In genomic region chr11:3526979-3527738, GRCm38 (mm10) we compare ENCODE assay signal across 15 mouse cellular contexts. TPM values are rescaled to one million over a fixed set of nuclear protein-coding genes. Genes with fewer than 3 reads are reported as not detected.
A peak's percentile ranks its signal among the peaks of the same experiment; 100 is the strongest.
DNase-seq lines count a peak whose midpoint lies in the region; ATAC-seq and TF ChIP-seq lines count a peak whose summit lies in the region.
"Had no signal": no experiment of that assay in that cellular context is flagged by ENCODE, and none has a peak within 500 bp of the region (broad histone marks: within the 10 kb centered on the region; RNA-seq: fewer than 3 reads in every experiment).

No protein-coding gene starts in this region.

- WGBS in hindbrain, postnatal 0 days: 85% methylated on average over 24 of the region's 24 CpGs
- WGBS in hindbrain, embryonic 11.5 days: 92% methylated on average over 24 of the region's 24 CpGs
- 90% methylated on average over 24 of the region's 24 CpGs for WGBS in embryonic facial prominence, embryonic 15.5 days
- 84% methylated on average over 24 of the region's 24 CpGs for WGBS in heart, embryonic 11.5 days (ENCODE audit: insufficient replicate concordance)
- WGBS in kidney, embryonic 14.5 days: 92% methylated on average over 24 of the region's 24 CpGs

- no peaks in the 10 kb centered on the region for H3K79me2 ChIP-seq in myocyte (ENCODE audit: control insufficient read depth, insufficient read depth)

- no peaks in the 10 kb centered on the region for H3K27me3 ChIP-seq in hindbrain, postnatal 0 days (ENCODE audit: insufficient read depth, low read length)
- H3K27me3 ChIP-seq in hindbrain, embryonic 11.5 days (ENCODE audit: control insufficient read depth, insufficient read depth, low read length): no peaks in the 10 kb centered on the region
- H3K27me3 ChIP-seq in embryonic facial prominence, embryonic 15.5 days: no peaks in the 10 kb centered on the region
- H3K27me3 ChIP-seq in heart, embryonic 11.5 days (ENCODE audit: control insufficient read depth, insufficient read depth, low read length): no peaks in the 10 kb centered on the region
- H3K27me3 ChIP-seq in myocyte (ENCODE audit: control insufficient read depth, insufficient read depth, insufficient read length): no peaks in the 10 kb centered on the region
- H3K27me3 ChIP-seq in kidney, embryonic 14.5 days (ENCODE audit: control insufficient read depth, insufficient read depth, low read length): no peaks in the 10 kb centered on the region
- H3K27me3 ChIP-seq: embryonic facial prominence, embryonic 13.5 days; hindbrain, embryonic 13.5 days; Patski had no signal

- H3K36me3 ChIP-seq in hindbrain, postnatal 0 days (ENCODE audit: insufficient read depth, low read length): no peaks in the 10 kb centered on the region
- peaks cover 4% of the 10 kb centered on the region; the same call in 1 of the 2 replicates for H3K36me3 ChIP-seq in hindbrain, embryonic 11.5 days (ENCODE audit: control insufficient read depth, insufficient read depth, low read length)
- peaks cover 98% of the 10 kb centered on the region for H3K36me3 ChIP-seq in embryonic facial prominence, embryonic 15.5 days
- peaks cover 45% of the 10 kb centered on the region for H3K36me3 ChIP-seq in heart, embryonic 11.5 days (ENCODE audit: control insufficient read depth, insufficient read depth, low read length)
- H3K36me3 ChIP-seq in myocyte (ENCODE audit: control insufficient read depth, insufficient read depth): peaks cover 53% of the 10 kb centered on the region
- peaks cover 100% of the 10 kb centered on the region for H3K36me3 ChIP-seq in kidney, embryonic 14.5 days (ENCODE audit: control insufficient read depth, insufficient read depth, low read length)

- H3K27ac ChIP-seq in hindbrain, postnatal 0 days: peak overlapping the region; percentile 60; the same call in 1 of the 2 replicates
- no peak overlapping the region for H3K27ac ChIP-seq in hindbrain, embryonic 11.5 days (ENCODE audit: low read depth, low read length)
- no peak overlapping the region; the same call in 1 of the 2 replicates for H3K27ac ChIP-seq in embryonic facial prominence, embryonic 15.5 days (replicated peaks)
- peak overlapping the region; percentile 59; the same call in 1 of the 2 replicates for H3K27ac ChIP-seq in heart, embryonic 11.5 days (ENCODE audit: low read depth, low read length)
- no peak overlapping the region for H3K27ac ChIP-seq in kidney, embryonic 14.5 days (ENCODE audit: low read depth, low read length)
- H3K27ac ChIP-seq: embryonic facial prominence, embryonic 13.5 days; hindbrain, embryonic 13.5 days had no signal

- no peak overlapping the region for H3ac ChIP-seq in myocyte (ENCODE audit: control insufficient read depth, insufficient read length)

- H3K4me3 ChIP-seq in hindbrain, postnatal 0 days (ENCODE audit: low read length): no peak overlapping the region
- no peak overlapping the region for H3K4me3 ChIP-seq in hindbrain, embryonic 11.5 days (ENCODE audit: low read depth, low read length)
- no peak overlapping the region for H3K4me3 ChIP-seq in embryonic facial prominence, embryonic 15.5 days (replicated peaks)
- no peak overlapping the region for H3K4me3 ChIP-seq in heart, embryonic 11.5 days (ENCODE audit: low read depth, low read length)
- peak overlapping the region; percentile 12 for H3K4me3 ChIP-seq in myocyte
- no peak overlapping the region for H3K4me3 ChIP-seq in kidney, embryonic 14.5 days (ENCODE audit: low read length)
- H3K4me3 ChIP-seq: embryonic facial prominence, embryonic 13.5 days; hindbrain, embryonic 13.5 days had no signal

- H3K4me1 ChIP-seq in hindbrain, postnatal 0 days (ENCODE audit: insufficient read depth, low read length): no peaks in the 10 kb centered on the region
- no peaks in the 10 kb centered on the region for H3K4me1 ChIP-seq in hindbrain, embryonic 11.5 days (replicated peaks; ENCODE audit: control insufficient read depth, insufficient read depth, low read length)
- no peaks in the 10 kb centered on the region for H3K4me1 ChIP-seq in embryonic facial prominence, embryonic 15.5 days
- H3K4me1 ChIP-seq in heart, embryonic 11.5 days (ENCODE audit: control insufficient read depth, insufficient read depth, low read length): peaks cover 9% of the 10 kb centered on the region
- H3K4me1 ChIP-seq in kidney, embryonic 14.5 days (ENCODE audit: control insufficient read depth, insufficient read depth, low read length): no peaks in the 10 kb centered on the region
- H3K4me1 ChIP-seq: embryonic facial prominence, embryonic 13.5 days; hindbrain, embryonic 13.5 days had no signal

- H3K9me3 ChIP-seq in hindbrain, postnatal 0 days (ENCODE audit: low read length): no peaks in the 10 kb centered on the region
- no peaks in the 10 kb centered on the region for H3K9me3 ChIP-seq in hindbrain, embryonic 11.5 days (ENCODE audit: control insufficient read depth, low read length)
- no peaks in the 10 kb centered on the region for H3K9me3 ChIP-seq in embryonic facial prominence, embryonic 15.5 days (replicated peaks)
- no peaks in the 10 kb centered on the region for H3K9me3 ChIP-seq in heart, embryonic 11.5 days (replicated peaks; ENCODE audit: control insufficient read depth, low read length)
- H3K9me3 ChIP-seq in kidney, embryonic 14.5 days (ENCODE audit: control insufficient read depth, low read length): no peaks in the 10 kb centered on the region
- H3K9me3 ChIP-seq: embryonic facial prominence, embryonic 13.5 days; hindbrain, embryonic 13.5 days had no signal

- H3K4me2 ChIP-seq in hindbrain, postnatal 0 days (ENCODE audit: low read depth, low read length): no peak overlapping the region
- H3K4me2 ChIP-seq in hindbrain, embryonic 11.5 days (replicated peaks; ENCODE audit: low read depth, low read length): no peak overlapping the region
- H3K4me2 ChIP-seq in embryonic facial prominence, embryonic 15.5 days (replicated peaks): 0 out of 2 replicates have a peak overlapping the region, but pooled peaks have one; percentile 10
- H3K4me2 ChIP-seq in heart, embryonic 11.5 days: peak overlapping the region; percentile 29; the same call in 1 of the 2 replicates
- H3K4me2 ChIP-seq in myocyte (ENCODE audit: low read depth): peak overlapping the region; percentile 81
- no peak overlapping the region for H3K4me2 ChIP-seq in kidney, embryonic 14.5 days (replicated peaks; ENCODE audit: low read depth, low read length)
- H3K4me2 ChIP-seq: embryonic facial prominence, embryonic 13.5 days; hindbrain, embryonic 13.5 days had no signal

- TF ChIP-seq CTCF in hindbrain, postnatal 0 days (IDR thresholded peaks at IDR 0.05; ENCODE audit: low read depth): no peak

- peak; percentile 38 for DNase-seq in hindbrain, postnatal 0 days (ENCODE audit: low spot score)
- DNase-seq in hindbrain, embryonic 11.5 days (ENCODE audit: low spot score): no peak
- DNase-seq in testis, postnatal 10 days (ENCODE audit: low spot score): no peak
- DNase-seq: adrenal gland, adult 8-10 months; kidney, adult 2 months; liver, postnatal 0 days; thymus, postnatal 36 days had no signal

- peak; percentile 38; the same call in 1 of the 2 replicates for ATAC-seq in hindbrain, postnatal 0 days
- ATAC-seq in hindbrain, embryonic 11.5 days (ENCODE audit: low FRiP score): no peak
- no peak for ATAC-seq in embryonic facial prominence, embryonic 15.5 days (ENCODE audit: insufficient number of reproducible peaks, low FRiP score, low TSS enrichment, low read depth)
- ATAC-seq in heart, embryonic 11.5 days (replicated peaks; ENCODE audit: insufficient number of reproducible peaks, low FRiP score, low TSS enrichment): 0 out of 2 replicates have a peak, but pooled peaks have one; percentile 22
- no peak for ATAC-seq in kidney, embryonic 14.5 days (ENCODE audit: low FRiP score, low TSS enrichment)
- ATAC-seq: forebrain, embryonic 14.5 days; liver, postnatal 0 days; Patski had no signal

- peak; percentile 6 for TF ChIP-seq POLR2A in myocyte (IDR thresholded peaks at IDR 0.05; ENCODE audit: insufficient read length, low read depth)

- no peak overlapping the region for H3K9ac ChIP-seq in hindbrain, postnatal 0 days (replicated peaks; ENCODE audit: low read length)
- no peak overlapping the region for H3K9ac ChIP-seq in hindbrain, embryonic 11.5 days (ENCODE audit: low read depth, low read length)
- no peak overlapping the region for H3K9ac ChIP-seq in embryonic facial prominence, embryonic 15.5 days
- H3K9ac ChIP-seq in heart, embryonic 11.5 days (ENCODE audit: low read depth, low read length): peak overlapping the region; percentile 46; the same call in 1 of the 2 replicates
- no peak overlapping the region for H3K9ac ChIP-seq in kidney, embryonic 14.5 days (ENCODE audit: low read depth, low read length)
- H3K9ac ChIP-seq: embryonic facial prominence, embryonic 13.5 days; hindbrain, embryonic 13.5 days; liver, postnatal 0 days had no signal

RNA-seq across cellular contexts. Expression of gene Selenom, which starts 12.7 kb away (rescaled TPM):
- total RNA-seq in hindbrain, postnatal 0 days (2014; rRNA removed): 321 and 384 TPM in 2 replicates
- 359 and 389 TPM in 2 replicates for polyA plus RNA-seq in hindbrain, postnatal 0 days (2015; fragmentation: Nextera tagmentation; extraction: Ambion mirVana)
- 66.5 and 67.4 TPM in 2 replicates for polyA plus RNA-seq in hindbrain, embryonic 11.5 days (2014; fragmentation: Nextera tagmentation; extraction: Ambion mirVana)
- polyA plus RNA-seq in embryonic facial prominence, embryonic 15.5 days (2015; fragmentation: Nextera tagmentation; extraction: Ambion mirVana): 197 and 208 TPM in 2 replicates
- polyA plus RNA-seq in heart, embryonic 11.5 days (2014; fragmentation: Nextera tagmentation; extraction: Ambion mirVana): 122 and 127 TPM in 2 replicates
- polyA plus RNA-seq in myocyte (2012; fragmentation: generic; extraction: Trizol): 270 TPM
- 82.1 and 107 TPM in 2 replicates for polyA plus RNA-seq in kidney, embryonic 14.5 days (2014; fragmentation: Nextera tagmentation; extraction: Ambion mirVana)

RNA-seq across cellular contexts. Expression of gene Smtn, which starts 13.3 kb away (rescaled TPM):
- total RNA-seq in hindbrain, postnatal 0 days (2014; rRNA removed): 7.7 and 10.0 TPM in 2 replicates
- 10.7 and 12.8 TPM in 2 replicates for polyA plus RNA-seq in hindbrain, postnatal 0 days (2015; fragmentation: Nextera tagmentation; extraction: Ambion mirVana)
- 27.0 and 27.5 TPM in 2 replicates for polyA plus RNA-seq in hindbrain, embryonic 11.5 days (2014; fragmentation: Nextera tagmentation; extraction: Ambion mirVana)
- 89.2 and 93.7 TPM in 2 replicates for polyA plus RNA-seq in embryonic facial prominence, embryonic 15.5 days (2015; fragmentation: Nextera tagmentation; extraction: Ambion mirVana)
- polyA plus RNA-seq in heart, embryonic 11.5 days (2014; fragmentation: Nextera tagmentation; extraction: Ambion mirVana): 66.9 and 72.9 TPM in 2 replicates
- 141 TPM for polyA plus RNA-seq in myocyte (2012; fragmentation: generic; extraction: Trizol)
- polyA plus RNA-seq in kidney, embryonic 14.5 days (2014; fragmentation: Nextera tagmentation; extraction: Ambion mirVana): 51.8 and 70.7 TPM in 2 replicates

RNA-seq across cellular contexts. Expression of gene Inpp5j, which starts 22.5 kb away (rescaled TPM):
- total RNA-seq in hindbrain, postnatal 0 days (2014; rRNA removed): 9.4 and 11.7 TPM in 2 replicates
- polyA plus RNA-seq in hindbrain, postnatal 0 days (2015; fragmentation: Nextera tagmentation; extraction: Ambion mirVana): 14.6 and 15.3 TPM in 2 replicates
- 0.09 and 0.29 TPM in 2 replicates for polyA plus RNA-seq in hindbrain, embryonic 11.5 days (2014; fragmentation: Nextera tagmentation; extraction: Ambion mirVana)
- 1.7 and 1.9 TPM in 2 replicates for polyA plus RNA-seq in embryonic facial prominence, embryonic 15.5 days (2015; fragmentation: Nextera tagmentation; extraction: Ambion mirVana)
- polyA plus RNA-seq in heart, embryonic 11.5 days (2014; fragmentation: Nextera tagmentation; extraction: Ambion mirVana): 6.5 and 7.0 TPM in 2 replicates
- 5.8 TPM for polyA plus RNA-seq in myocyte (2012; fragmentation: generic; extraction: Trizol)
- 0.40 and 0.61 TPM in 2 replicates for polyA plus RNA-seq in kidney, embryonic 14.5 days (2014; fragmentation: Nextera tagmentation; extraction: Ambion mirVana)

RNA-seq across cellular contexts. Expression of gene Pla2g3, which starts 39.1 kb away (rescaled TPM):
- 30.4 and 34.8 TPM in 2 replicates for total RNA-seq in hindbrain, postnatal 0 days (2014; rRNA removed)
- polyA plus RNA-seq in hindbrain, postnatal 0 days (2015; fragmentation: Nextera tagmentation; extraction: Ambion mirVana): 18.5 and 21.2 TPM in 2 replicates
- polyA plus RNA-seq in hindbrain, embryonic 11.5 days (2014; fragmentation: Nextera tagmentation; extraction: Ambion mirVana): 0.60 and 0.86 TPM in 2 replicates
- 1.1 and 1.5 TPM in 2 replicates for polyA plus RNA-seq in embryonic facial prominence, embryonic 15.5 days (2015; fragmentation: Nextera tagmentation; extraction: Ambion mirVana)
- 0.26 and 0.39 TPM in 2 replicates for polyA plus RNA-seq in heart, embryonic 11.5 days (2014; fragmentation: Nextera tagmentation; extraction: Ambion mirVana)
- 0.62 TPM for polyA plus RNA-seq in myocyte (2012; fragmentation: generic; extraction: Trizol)
- 0.39 and 0.77 TPM in 2 replicates for polyA plus RNA-seq in kidney, embryonic 14.5 days (2014; fragmentation: Nextera tagmentation; extraction: Ambion mirVana)

Comparison
In these comparisons a context has a peak if more than half of its experiments do, and no peak if none do; other contexts are left out.
1. ATAC-seq: peak in hindbrain, postnatal 0 days (single experiment) and heart, embryonic 11.5 days (single experiment); none in hindbrain, embryonic 11.5 days (single experiment), embryonic facial prominence, embryonic 15.5 days (single experiment) and kidney, embryonic 14.5 days (single experiment).
2. H3K27ac ChIP-seq: peak in hindbrain, postnatal 0 days (single experiment) and heart, embryonic 11.5 days (single experiment); none in hindbrain, embryonic 11.5 days (single experiment), embryonic facial prominence, embryonic 15.5 days (single experiment) and kidney, embryonic 14.5 days (single experiment).
3. H3K4me2 ChIP-seq: peak in embryonic facial prominence, embryonic 15.5 days (single experiment), heart, embryonic 11.5 days (single experiment) and myocyte (single experiment); none in hindbrain, postnatal 0 days (single experiment), hindbrain, embryonic 11.5 days (single experiment) and kidney, embryonic 14.5 days (single experiment).